ENCODE assay signal across 2 mouse cellular contexts in the genomic region with DNA sequence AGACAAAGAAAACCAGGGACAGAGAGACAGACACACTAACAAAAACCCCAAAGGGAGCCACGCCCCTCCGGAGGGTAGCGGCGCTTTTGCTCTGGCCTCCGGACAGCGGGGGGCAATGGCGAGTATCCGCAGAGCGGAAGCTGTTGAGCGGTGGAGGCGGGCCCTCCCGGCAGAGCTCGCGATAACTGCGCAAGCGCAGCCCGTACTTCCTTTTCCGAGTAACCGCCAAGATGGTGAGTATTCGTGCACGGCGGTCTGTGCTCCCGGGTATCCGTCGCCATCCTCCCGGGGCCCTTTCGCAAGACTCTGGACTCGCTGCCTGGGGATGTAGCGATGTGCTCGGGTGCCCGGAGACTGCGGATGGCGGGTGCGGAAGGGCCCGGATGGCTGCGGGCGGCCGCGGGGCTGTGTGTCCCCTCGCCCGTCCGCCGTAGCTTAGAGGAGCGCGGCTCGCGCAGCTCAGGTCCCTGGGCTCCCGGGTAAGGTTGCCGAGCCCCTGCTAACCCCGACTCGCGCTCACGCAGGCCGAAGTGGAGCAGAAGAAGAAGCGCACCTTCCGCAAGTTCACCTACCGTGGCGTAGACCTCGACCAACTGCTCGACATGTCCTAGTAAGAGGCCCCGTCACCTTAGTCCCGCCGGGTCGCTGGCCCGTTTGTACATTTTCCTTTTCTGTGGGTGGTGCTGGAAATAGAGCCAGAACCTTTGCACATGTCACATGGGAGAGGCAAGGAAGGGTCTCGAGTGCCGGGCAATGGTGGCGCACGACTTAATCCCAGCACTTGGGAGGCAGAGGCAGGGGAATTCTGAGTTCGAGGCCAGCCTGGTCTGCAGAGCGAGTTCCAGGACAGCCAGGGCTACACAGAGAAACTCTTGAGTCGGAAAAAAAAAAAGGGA.
TF ChIP-seq lines count a peak whose summit lies in the region.

Gene Rps15, plus strand, starts transcription at position 203 of the 896 bp plus-strand sequence.

TF ChIP-seq in C2C12, 6 proteins besides CTCF, POLR2A, EP300 and RAD21 (continued from another document):
- TF ChIP-seq MYOG (IDR thresholded peaks at IDR 0.05; ENCODE audit: control insufficient read depth, extremely low read depth, insufficient read length), result no peak

TF ChIP-seq in myocyte, 11 proteins besides CTCF, POLR2A, EP300 and RAD21 (continued from another document):
- TF ChIP-seq E2F4 (IDR thresholded peaks at IDR 0.05; ENCODE audit: insufficient read depth) (no peak), TCF12 (IDR thresholded peaks at IDR 0.05; ENCODE audit: insufficient read depth, poor library complexity, severe bottlenecking) (no peak), TCF3 (IDR thresholded peaks at IDR 0.05; ENCODE audit: insufficient read length, low read depth) (no peak), MYOG (IDR thresholded peaks at IDR 0.05; ENCODE audit: control insufficient read depth in 1 of 3, insufficient read depth in 1 of 3, insufficient read length in 2 of 3, low read depth in 2 of 3) (peak in 1 of 3 experiments; percentile 28), POLR2AphosphoS2 (IDR thresholded peaks at IDR 0.05; ENCODE audit: insufficient read length, low read depth) (peak; percentile 98)
